11 mouse cellular contexts compared by ENCODE assay signal in genomic region chr3:27067206-27067605, GRCm38 (mm10).
DNase-seq lines count a peak whose midpoint lies in the region; ATAC-seq and TF ChIP-seq lines count a peak whose summit lies in the region.
"Had no signal": no experiment of that assay in that cellular context is flagged by ENCODE, and none has a peak within 500 bp of the region (broad histone marks: within the 10 kb centered on the region; RNA-seq: fewer than 3 reads in every experiment).

No protein-coding gene starts in this region.

- H3K36me3 ChIP-seq in splenic B cell, adult 2 months (ENCODE audit: control insufficient read depth, insufficient read depth, low read length, poor library complexity, severe bottlenecking) = no peaks in the 10 kb centered on the region
- no peaks in the 10 kb centered on the region for H3K36me3 ChIP-seq in neural tube, embryonic 15.5 days
- H3K36me3 ChIP-seq: embryonic facial prominence, embryonic 13.5 days; hindbrain, embryonic 13.5 days had no signal

- peak; percentile 60 for TF ChIP-seq CTCF in gastrocnemius, adult 2 months (IDR thresholded peaks at IDR 0.05)

- no peak overlapping the region for H3K9ac ChIP-seq in neural tube, embryonic 15.5 days (replicated peaks)
- H3K9ac ChIP-seq: embryonic facial prominence, embryonic 13.5 days; hindbrain, embryonic 13.5 days had no signal

- intact Hi-C loops in gastrocnemius, adult 2 months (cut with DNase I) = loop anchor here (2.0 to 10.0 kb wide), 2 partner anchors 44 to 168 kb away; no protein-coding TSS in a partner anchor
- intact Hi-C loops in left cerebral cortex, postnatal 4 days (cut with DNase I) = no loop called here

- H3K4me3 ChIP-seq in gastrocnemius, adult 2 months = no peak overlapping the region
- no peak overlapping the region for H3K4me3 ChIP-seq in neural tube, embryonic 15.5 days (replicated peaks)
- H3K4me3 ChIP-seq: embryonic facial prominence, embryonic 13.5 days; hindbrain, embryonic 13.5 days had no signal

- DNase-seq in gastrocnemius, adult 2 months = no peak
- no peak for DNase-seq in gastrocnemius, postnatal 4 days (ENCODE audit: low spot score in 2 of 2)
- peak; percentile 42 for DNase-seq in lung, postnatal 25 days (ENCODE audit: low spot score)
- DNase-seq in lung, postnatal 10 days = no peak
- DNase-seq in c-Kit-positive CD71-negative TER-119-negative erythroid progenitor cells, embryonic 14.5 days (ENCODE audit: low read depth) = peak; percentile 23
- peak; percentile 58 for DNase-seq in splenic B cell, adult 2 months (ENCODE audit: low read depth, low spot score)
- DNase-seq in left cerebral cortex, postnatal 4 days = no peak
- DNase-seq: gastrocnemius, postnatal 36 days had no signal

- no peaks in the 10 kb centered on the region for H3K9me3 ChIP-seq in neural tube, embryonic 15.5 days (replicated peaks)
- H3K9me3 ChIP-seq: embryonic facial prominence, embryonic 13.5 days; hindbrain, embryonic 13.5 days had no signal

- no peak overlapping the region for H3K27ac ChIP-seq in gastrocnemius, adult 2 months
- no peak overlapping the region for H3K27ac ChIP-seq in neural tube, embryonic 15.5 days (replicated peaks)
- H3K27ac ChIP-seq: embryonic facial prominence, embryonic 13.5 days; hindbrain, embryonic 13.5 days had no signal

- H3K27me3 ChIP-seq in splenic B cell, adult 2 months (ENCODE audit: control insufficient read depth, insufficient read depth, low read length, poor library complexity, severe bottlenecking) = no peaks in the 10 kb centered on the region
- no peaks in the 10 kb centered on the region for H3K27me3 ChIP-seq in neural tube, embryonic 15.5 days (replicated peaks)
- H3K27me3 ChIP-seq: embryonic facial prominence, embryonic 13.5 days; hindbrain, embryonic 13.5 days had no signal

- no peak overlapping the region for H3K4me2 ChIP-seq in neural tube, embryonic 15.5 days
- H3K4me2 ChIP-seq: embryonic facial prominence, embryonic 13.5 days; hindbrain, embryonic 13.5 days had no signal

- ATAC-seq in neural tube, embryonic 15.5 days (ENCODE audit: low FRiP score) = no peak

- peaks cover 6% of the 10 kb centered on the region; the same call in 1 of the 2 replicates for H3K4me1 ChIP-seq in neural tube, embryonic 15.5 days
- H3K4me1 ChIP-seq: embryonic facial prominence, embryonic 13.5 days had no signal

Comparison
In these comparisons a context has a peak if more than half of its experiments do, and no peak if none do; other contexts are left out.
1. DNase-seq: peak in lung, postnatal 25 days (single experiment), c-Kit-positive CD71-negative TER-119-negative erythroid progenitor cells, embryonic 14.5 days (single experiment) and splenic B cell, adult 2 months (single experiment); none in gastrocnemius, adult 2 months (single experiment), gastrocnemius, postnatal 4 days (0 of 2), lung, postnatal 10 days (single experiment) and left cerebral cortex, postnatal 4 days (single experiment).